Mouse (Mus musculus): ENCODE measurements around the gene Dnpep.

Gene Dnpep

DNA sequence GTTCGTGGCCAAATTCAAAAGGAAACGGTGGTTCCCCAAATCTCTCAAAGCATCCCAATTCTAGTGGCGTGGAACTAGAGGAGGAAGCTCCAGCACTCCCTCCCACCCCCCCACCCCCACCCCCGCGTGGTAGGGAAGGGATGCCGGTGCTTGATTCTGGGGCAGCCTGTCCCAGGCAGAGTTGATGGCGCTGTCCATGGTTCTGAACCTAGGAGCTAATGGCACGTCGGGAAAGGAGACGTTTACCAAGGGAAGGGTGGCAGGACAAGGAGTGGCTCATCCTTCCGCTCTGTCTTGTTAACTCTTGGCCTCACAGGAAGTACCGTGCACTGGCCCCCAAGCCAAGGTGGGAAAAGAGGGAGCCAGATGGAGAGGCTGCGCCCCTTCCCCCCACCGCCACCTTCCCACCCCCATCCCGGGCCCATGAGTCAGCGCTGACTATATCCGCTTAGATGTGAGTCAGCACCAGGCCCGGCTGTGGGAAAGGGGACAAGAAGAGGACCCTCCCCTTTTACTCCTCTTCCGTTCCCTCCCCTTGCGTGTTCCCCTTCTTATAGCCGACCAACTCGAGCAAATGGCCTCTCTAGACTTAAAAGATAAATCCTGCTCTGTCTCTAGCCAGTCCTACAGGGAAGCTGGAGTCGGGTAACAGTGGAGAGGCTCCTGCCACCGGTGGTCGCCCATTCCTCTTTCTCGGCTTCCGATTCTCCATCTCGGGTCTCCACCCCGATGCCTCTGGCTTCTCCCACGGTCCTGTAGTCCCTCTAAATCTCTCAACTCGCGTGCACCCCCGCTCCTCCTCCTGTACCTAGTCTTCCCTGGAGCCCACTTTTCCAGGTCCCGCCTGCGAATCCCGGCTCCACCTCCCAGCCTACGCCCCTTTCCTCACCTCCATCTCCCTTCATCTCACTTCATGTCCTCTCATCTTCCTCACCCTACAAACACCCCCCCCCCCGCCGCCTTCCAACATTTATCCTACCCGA, 54.5 kb downstream of the Dnpep start:
- DNase-seq (ENCODE audit: low spot score): peak; percentile 93

DNA sequence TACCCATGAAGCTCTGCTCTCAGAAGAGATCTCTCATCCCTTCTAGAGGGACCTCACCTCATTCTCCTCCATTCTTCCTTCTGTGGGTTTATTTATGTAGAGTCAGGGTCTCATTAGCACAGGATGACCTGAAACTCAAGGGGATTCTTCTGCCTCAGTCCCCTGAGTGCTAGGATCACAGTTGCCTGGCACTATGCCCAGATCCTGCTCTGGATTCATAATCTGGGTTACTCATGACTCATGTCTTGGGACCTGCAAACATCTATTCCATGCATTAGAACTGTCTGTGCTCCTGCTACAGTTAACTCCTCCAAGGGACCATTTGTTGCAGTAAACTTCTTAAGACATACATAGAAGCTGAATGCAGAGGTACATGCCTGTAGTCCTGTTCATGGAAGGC, 56.5 kb downstream of the Dnpep start:
- DNase-seq (ENCODE audit: low spot score): no peak
